Comparison of ENCODE assay signal across 16 mouse cellular contexts in the genomic region with DNA sequence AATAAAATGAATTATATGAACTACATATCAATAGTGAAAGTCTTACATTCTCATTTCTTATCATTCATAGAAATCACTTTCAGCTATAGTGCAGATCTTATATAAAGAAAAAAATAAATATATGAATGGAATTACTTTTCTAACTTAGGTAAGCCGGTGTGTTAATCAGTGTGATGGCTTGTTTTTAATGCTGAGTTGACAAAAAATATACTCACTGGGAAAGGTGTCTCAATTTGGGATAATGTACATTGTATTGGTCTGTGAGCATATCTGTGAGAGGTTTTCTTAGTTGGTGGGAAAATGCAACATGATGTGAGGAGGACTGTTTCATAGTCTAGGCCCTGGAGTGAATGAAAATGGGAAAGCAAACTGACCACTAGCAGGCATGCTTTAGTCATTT.
"Had no signal": no experiment of that assay in that cellular context is flagged by ENCODE, and none has a peak within 500 bp of the region (broad histone marks: within the 10 kb centered on the region; RNA-seq: fewer than 3 reads in every experiment).

No protein-coding gene starts in this region.

- H3K9ac ChIP-seq: neural tube, embryonic 13.5 days; neural tube, embryonic 15.5 days; stomach, embryonic 15.5 days had no signal

- H3K9me3 ChIP-seq: neural tube, embryonic 13.5 days; neural tube, embryonic 15.5 days; stomach, embryonic 15.5 days had no signal

- H3K27me3 ChIP-seq: neural tube, embryonic 13.5 days; neural tube, embryonic 15.5 days; stomach, embryonic 15.5 days had no signal

- H3K27ac ChIP-seq: neural tube, embryonic 13.5 days; neural tube, embryonic 15.5 days; stomach, embryonic 15.5 days; stomach, postnatal 0 days had no signal

- H3K36me3 ChIP-seq: neural tube, embryonic 13.5 days; neural tube, embryonic 15.5 days; stomach, embryonic 15.5 days had no signal

- DNase-seq: retina, postnatal 1 day; right cerebral cortex, adult 18-20 months; right cerebral cortex, postnatal 14 days; right cerebral cortex, postnatal 25 days; right cerebral cortex, postnatal 4 days; spleen, adult 18-20 months; thymus, adult 18-20 months; thymus, adult 2 months; thymus, postnatal 14 days; thymus, postnatal 25 days; thymus, postnatal 36 days; thymus, postnatal 4 days had no signal

- H3K4me2 ChIP-seq: neural tube, embryonic 13.5 days; neural tube, embryonic 15.5 days; stomach, embryonic 15.5 days had no signal

- H3K4me1 ChIP-seq: neural tube, embryonic 13.5 days; neural tube, embryonic 15.5 days; stomach, embryonic 15.5 days had no signal

- H3K4me3 ChIP-seq: neural tube, embryonic 13.5 days; neural tube, embryonic 15.5 days; stomach, embryonic 15.5 days had no signal
